Mouse (Mus musculus) olfactory bulb, adult 2 months (tissue): ENCODE results near the gene Ech1.

Experiments used
- CTCF ChIP-seq: fragments of 200-500 bp; IDR thresholded peaks from 2 replicates; pipeline ENCODE4 v1.5.1; 2012; ENCODE audit warnings: low read depth, mild to moderate bottlenecking, low read length, moderate library complexity; ENCODE audit not compliant: insufficient read depth
- POLR2A ChIP-seq: fragments of 200-500 bp; IDR thresholded peaks from 2 replicates; pipeline ENCODE4 v1.6.1; 2012; ENCODE audit warnings: mild to moderate bottlenecking, low read depth, low read length, moderate library complexity; ENCODE audit not compliant: insufficient read depth

DNA sequence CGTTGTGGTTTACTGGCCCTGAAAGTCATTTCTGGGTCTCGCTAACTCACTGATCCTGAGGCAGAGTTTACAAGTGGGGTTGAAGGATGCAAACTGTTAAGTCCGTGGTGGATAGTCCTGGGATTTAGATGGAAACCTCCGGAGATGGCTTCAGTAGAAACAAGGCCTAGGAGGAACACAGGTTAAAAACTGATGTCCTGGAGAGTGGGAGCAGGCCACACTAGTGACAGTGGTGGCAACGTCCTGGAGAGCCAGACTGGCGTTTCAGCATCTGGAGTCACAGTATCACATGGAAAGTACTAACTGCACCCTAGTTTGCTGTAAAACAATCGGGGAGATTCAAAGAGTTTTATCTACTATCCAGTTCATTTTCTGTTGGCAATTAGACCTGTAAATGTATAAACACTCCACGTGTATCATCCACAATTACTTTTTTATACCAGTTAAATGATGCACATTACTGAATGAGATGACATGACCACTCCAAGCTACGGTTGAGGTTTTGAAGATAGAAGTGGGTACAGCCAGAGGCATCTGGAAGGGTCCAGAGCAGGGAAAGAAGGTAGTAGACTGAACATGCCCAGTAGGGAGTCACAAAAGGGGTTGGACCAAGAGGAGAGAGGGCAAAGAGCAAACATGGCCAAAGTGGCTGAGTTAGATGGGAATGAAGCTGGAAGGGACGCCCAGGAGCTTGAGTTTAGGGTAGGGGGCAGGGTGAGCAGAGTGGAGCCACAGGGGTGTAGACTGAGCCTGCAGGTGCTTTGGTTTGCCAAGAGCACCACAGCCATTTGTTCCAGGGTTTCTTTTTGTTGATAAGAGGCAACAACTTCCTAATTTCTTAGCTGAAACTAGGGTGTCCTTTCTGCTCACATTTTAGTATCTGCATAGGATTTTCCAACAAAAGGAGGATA lies 1.8 kb upstream of the Ech1 start:
- no peak for TF ChIP-seq CTCF
- TF ChIP-seq POLR2A: no peak
